Mouse (Mus musculus): ENCODE results near the gene Lima1.

- TF ChIP-seq CTCF (conservative IDR thresholded peaks at IDR 0.05; ENCODE audit: low read length) (no peak), POU5F1 (IDR thresholded peaks at IDR 0.05; ENCODE audit: borderline replicate concordance, low read length) (no peak), NANOG (IDR thresholded peaks at IDR 0.05; ENCODE audit: borderline replicate concordance, low read length) (no peak)
Measured at GRCm38 (mm10) chr15:99847937-99848336, 27.3 kb downstream of the Lima1 start.

Data from E14TG2a.4 (cell line).